Mouse (Mus musculus): ENCODE results near the gene Sec14l5.

GRCm38 (mm10) chr16:5130766-5131165 is 16.1 kb upstream of the Sec14l5 start:
- TF ChIP-seq CTCF (conservative IDR thresholded peaks at IDR 0.05; ENCODE audit: low read length) (no peak), POU5F1 (IDR thresholded peaks at IDR 0.05; ENCODE audit: borderline replicate concordance, low read length) (no peak), NANOG (IDR thresholded peaks at IDR 0.05; ENCODE audit: borderline replicate concordance, low read length) (no peak)
